Mouse (Mus musculus) splenic B cell, adult 2 months (primary cell): ENCODE measurements around the gene BC004004.
A peak's percentile ranks its signal among the peaks of the same experiment; 100 is the strongest.
"Not testable (repeated sequence)": the region's sequence is repeated elsewhere in the genome, so short reads cannot be mapped to it uniquely, and the experiment has no call there.

Experiments used
- DNase-seq: peaks from one replicate; pipeline ENCODE4 v3.0.0-alpha.2; 2011; ENCODE audit warnings: low read depth, low spot score
- H3K27me3 ChIP-seq: 2 replicates; pipeline ENCODE4 v1.6.1; 2012; ENCODE audit warnings: mild to moderate bottlenecking, low read length, moderate library complexity, mixed read lengths; ENCODE audit not compliant: control insufficient read depth, poor library complexity, insufficient read depth, severe bottlenecking
- H3K36me3 ChIP-seq: 2 replicates; pipeline ENCODE4 v1.6.1; 2012; ENCODE audit warnings: mild to moderate bottlenecking, low read length, moderate library complexity, mixed read lengths; ENCODE audit not compliant: control insufficient read depth, poor library complexity, insufficient read depth, severe bottlenecking

BC004004 gene

DNA sequence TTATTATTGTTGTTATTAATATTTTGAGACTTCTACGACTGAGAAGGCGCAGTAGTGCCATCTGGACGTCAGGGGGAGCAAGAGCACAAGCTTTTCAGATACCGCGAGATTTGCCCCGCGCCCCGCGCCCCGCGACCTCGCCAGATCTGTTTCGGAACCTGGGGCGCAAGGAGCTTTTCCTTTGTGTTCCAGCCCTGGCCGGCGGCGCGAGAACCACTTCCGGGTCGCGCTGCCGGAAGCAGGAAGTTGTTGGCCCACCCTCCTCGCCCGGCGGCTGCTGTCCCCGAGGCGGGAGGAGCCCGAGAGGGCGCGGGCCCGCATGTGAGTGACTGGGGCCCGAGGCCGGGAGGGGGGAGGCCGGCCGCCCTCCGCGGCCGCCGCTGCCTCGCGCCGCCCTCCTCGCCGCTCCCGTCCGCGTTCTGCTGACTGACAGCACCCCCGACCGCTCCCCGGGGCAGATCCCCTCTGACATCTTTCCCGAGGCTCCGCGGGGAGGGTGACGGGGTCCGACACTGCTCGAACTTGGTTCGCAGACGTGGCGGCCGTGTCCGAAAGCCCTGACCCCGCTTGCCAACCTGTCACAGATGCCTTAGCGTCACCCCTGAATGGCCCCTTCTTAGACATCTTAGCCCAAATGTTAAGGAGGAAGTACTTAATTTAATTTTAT is at the start of gene BC004004:
Gene BC004004 (plus strand): TSS at position 107 of the 667 bp plus-strand sequence.
- Histone ChIP-seq H3K27me3 (no peaks in the 10 kb centered on the region; the same call in 1 of the 2 replicates), H3K36me3 (no peaks in the 10 kb centered on the region)
- DNase-seq, result peak; percentile 96

DNA sequence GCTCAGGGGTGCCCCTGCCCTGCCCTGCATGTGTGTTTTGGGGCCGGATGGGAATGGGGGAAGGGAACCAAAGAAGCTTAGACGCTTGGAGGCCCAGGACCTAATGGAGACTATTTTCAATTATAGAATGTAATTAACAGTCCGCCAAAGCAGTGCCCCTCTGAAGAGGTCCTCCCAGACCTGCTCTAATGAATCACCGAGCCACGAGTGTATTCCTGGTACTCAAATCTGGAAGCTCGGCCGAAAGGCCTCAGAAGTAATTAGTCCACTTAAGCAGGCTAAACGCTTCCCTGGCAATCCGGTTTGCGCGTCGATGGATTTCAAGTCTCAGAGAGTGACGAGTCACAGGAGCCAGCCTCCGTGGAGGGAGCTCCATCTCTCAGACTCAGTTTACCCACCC is 48.0 kb upstream of the BC004004 start:
- DNase-seq, result no peak
- Histone ChIP-seq H3K27me3 (no peaks in the 10 kb centered on the region), H3K36me3 (no peaks in the 10 kb centered on the region)

DNA sequence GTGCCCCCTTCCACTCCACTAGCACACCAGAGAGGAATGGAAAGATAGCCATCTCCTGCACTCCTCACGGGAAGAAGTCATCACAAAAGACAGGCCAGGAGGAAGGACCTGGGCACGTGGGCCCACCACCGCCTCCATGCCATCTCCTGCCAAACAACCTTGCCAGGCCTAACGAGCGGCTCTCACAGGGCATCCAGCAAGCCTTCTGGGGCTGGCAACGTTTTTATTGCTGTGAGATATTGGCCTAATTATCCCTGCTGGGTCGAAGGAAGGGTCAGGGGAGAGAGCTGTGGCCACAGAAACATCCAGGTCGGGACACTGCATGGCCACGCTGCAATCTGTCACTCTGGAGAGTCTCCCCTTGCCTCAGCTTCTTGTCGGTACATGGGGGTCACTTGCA is 37.5 kb upstream of the BC004004 start:
- no peak for DNase-seq
- H3K36me3 ChIP-seq, result no peaks in the 10 kb centered on the region
- no peaks in the 10 kb centered on the region for H3K27me3 ChIP-seq

DNA sequence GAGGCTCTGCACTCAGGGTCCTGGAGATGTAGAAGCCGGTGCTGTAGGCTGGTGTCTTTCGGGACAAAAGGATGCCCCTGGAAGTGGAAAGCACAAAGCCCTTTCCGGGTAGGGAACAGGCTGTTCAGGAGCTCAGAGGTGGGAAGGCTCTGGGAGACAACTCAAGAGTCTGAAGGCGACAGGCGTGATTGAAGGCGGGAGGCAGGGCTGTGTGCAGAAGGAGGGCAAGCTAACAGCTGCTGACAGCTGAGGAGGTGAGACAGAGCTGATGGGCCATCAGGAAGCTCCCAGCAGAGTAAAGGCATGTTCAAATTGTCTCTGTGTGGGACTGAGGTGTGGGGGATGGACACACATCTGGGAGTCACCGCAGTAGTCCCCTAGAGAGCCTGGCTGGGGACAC is 32.5 kb upstream of the BC004004 start:
- DNase-seq, result no peak
- Histone ChIP-seq H3K36me3 (no peaks in the 10 kb centered on the region), H3K27me3 (no peaks in the 10 kb centered on the region; the same call in 1 of the 2 replicates)

DNA sequence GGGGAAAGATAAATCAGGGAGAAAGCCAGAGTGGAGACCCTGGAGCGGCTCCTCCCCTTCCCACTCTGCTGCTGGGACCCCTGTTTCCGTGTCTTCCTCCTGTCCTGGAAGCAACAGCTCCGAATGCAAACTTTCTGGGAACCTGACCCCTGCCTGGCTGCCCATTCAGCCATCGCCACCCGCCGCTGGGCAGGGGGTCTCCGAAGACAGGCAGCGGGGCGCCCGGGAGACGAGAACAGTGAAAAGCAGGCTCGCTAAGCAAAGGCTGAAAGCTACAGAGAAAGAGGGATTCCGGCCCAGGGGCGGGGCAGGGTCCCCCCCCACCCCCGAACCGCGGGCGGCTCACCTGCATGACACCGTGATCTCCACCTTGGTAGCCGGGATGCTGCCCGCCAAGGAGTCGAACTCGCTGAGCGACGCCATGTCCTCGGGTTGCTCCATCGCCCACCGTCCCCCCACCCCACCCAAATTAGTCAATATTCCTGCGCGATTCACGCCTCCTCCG is 31.3 kb upstream of the BC004004 start:
- DNase-seq, result no peak
- no peaks in the 10 kb centered on the region; the same call in 1 of the 2 replicates for H3K27me3 ChIP-seq
- H3K36me3 ChIP-seq, result no peaks in the 10 kb centered on the region

DNA sequence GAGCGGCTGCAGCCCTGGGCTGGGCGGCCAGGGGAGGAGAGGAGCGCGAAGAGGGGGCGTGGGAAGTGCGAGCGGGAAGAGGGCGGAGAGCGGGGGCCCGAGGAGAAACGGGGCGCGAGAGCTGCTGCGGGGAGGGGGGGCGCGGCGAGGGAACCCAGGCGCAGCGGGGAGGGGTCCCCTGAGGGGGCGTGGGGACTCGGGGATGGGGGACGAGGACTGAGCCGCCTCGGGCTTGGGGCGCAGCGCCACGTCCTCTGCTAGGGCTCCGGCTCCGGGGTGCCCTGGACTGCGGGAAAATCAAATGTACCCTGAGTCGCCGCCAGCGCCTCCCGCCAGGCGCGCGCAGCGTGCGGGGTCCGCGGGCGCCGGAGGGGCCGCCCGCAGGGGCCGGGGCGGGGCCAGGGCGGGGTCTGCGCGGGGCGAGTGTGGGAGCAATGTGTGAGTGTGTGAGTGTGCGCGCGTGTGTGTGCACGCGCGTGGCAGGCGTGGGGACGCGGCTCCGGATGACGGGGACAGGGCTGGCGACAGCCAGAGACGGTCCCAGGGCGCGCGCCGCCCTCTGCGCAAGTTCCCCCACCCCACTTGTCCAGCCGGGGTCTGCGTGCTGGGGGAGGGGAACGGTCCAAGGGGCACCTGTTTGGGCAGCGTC is 30.7 kb upstream of the BC004004 start, which contains the start of gene Cpne5:
Gene Cpne5 (minus strand): TSS at position 396 of the 649 bp plus-strand sequence.
- no peaks in the 10 kb centered on the region for H3K36me3 ChIP-seq
- no peaks in the 10 kb centered on the region; the same call in 1 of the 2 replicates for H3K27me3 ChIP-seq
- DNase-seq, result peak; percentile 19

DNA sequence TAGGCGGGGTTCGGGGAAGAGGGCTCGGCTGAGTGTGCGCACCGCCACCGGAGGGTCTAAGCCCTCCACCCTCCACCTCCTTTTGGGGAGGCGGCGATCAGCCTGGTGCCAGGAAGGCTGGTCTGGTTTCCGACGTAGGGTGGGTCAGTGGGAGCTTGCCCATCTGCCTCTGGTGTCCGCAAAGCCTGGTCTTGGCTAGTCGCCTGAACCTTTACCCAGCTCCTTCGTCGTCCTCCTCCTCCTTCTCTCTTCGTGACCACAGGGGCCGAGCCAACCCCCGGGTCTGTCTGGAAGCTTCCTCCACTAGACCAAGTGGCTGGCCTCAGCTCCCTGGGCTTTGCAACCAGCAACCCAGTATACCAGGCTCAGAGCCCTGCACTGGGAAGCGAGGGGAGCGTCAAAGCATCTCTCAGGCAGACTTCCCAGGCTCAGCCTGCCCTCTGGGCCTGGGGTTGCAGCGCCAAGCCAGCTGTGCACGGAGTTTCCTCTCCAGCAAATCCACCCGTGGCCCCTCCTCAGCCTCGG is 30.1 kb upstream of the BC004004 start:
- no peak for DNase-seq
- H3K36me3 ChIP-seq, result no peaks in the 10 kb centered on the region
- H3K27me3 ChIP-seq, result no peaks in the 10 kb centered on the region; the same call in 1 of the 2 replicates

DNA sequence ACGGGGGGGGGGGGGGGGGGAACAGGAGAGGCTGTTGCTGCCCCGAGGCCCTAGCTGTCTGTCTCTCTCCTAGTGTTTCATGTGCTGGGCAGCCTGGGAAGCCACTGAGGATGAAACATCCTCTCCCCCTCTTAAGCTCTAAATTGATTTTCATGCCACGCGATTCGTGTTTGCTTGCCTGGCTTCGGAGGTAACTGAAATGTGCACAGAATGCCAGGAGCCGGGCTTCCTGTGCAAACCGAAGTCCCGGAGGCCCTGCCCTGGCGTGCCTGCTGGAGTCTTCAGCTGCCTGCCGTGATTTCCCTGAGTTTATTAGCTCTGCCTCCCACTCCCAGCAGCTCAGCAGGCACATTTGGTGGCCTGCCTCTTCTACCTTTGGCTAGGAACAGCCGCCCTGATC is 23.7 kb upstream of the BC004004 start:
- DNase-seq, result no peak
- Histone ChIP-seq H3K36me3 (peaks cover 1% of the 10 kb centered on the region; the same call in 1 of the 2 replicates), H3K27me3 (no peaks in the 10 kb centered on the region)

DNA sequence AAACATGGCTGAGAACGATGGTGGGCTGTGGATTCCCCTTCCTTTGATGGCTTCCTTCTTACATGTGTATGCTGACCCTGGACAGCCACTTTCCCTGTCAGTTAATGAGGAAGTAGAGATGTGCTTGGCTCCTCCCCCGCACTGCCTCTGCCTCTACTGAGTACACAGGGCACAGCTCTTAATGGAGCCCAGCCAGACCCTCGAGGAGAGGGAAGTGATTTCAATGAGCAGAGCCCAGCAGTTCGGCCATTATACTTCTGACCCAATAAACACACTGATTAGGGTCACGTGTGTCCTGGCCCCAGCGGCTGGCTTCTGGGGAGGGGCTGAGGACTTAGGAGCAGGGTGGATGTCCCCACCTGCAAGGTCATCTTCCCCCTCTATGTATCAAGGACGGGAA is 22.9 kb upstream of the BC004004 start:
- DNase-seq, result peak; percentile 41
- Histone ChIP-seq H3K36me3 (peaks cover 1% of the 10 kb centered on the region), H3K27me3 (no peaks in the 10 kb centered on the region)

DNA sequence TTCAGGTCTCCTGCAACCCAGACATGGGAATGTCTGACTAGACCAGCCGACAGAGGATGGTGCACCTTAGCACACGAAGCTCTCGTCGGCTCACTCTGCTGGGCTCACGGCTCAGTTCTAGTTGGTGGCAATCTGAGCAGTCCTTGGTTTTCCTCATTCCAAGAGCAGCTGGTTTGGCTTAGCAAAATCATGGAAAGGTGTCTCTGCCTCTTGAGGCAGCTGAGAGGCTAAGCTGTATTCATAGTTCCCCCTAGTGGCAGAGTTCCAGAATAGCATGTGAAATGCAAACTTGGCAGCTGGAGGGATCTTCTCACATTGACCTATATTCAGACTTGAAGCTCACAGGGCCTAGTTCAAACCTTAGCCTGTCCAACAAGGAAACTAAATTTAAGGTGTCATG is 22.0 kb upstream of the BC004004 start:
- peak; percentile 77 for DNase-seq
- Histone ChIP-seq H3K36me3 (peaks cover 1% of the 10 kb centered on the region), H3K27me3 (no peaks in the 10 kb centered on the region)

DNA sequence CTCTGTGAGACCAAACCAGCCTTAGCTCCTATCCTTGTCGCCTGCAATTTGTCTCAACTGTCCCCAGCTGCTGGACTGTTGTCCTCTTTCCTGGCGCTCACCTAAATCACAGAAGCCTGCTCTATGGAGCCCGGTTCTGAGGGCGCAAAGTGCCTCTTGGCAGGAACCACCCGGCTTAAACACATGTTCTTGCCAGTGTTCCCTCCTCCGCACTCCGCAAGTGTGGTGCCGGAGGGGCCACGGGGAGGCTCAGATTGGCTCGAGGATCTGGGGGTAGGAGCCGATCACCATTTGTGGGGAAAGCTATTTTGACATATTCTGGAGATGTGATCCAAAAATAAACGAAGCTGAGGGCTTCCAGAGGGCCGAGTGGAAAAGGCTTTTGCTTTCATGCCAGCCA is 20.7 kb upstream of the BC004004 start:
- Histone ChIP-seq H3K36me3 (peaks cover 1% of the 10 kb centered on the region), H3K27me3 (no peaks in the 10 kb centered on the region)
- DNase-seq, result no peak

DNA sequence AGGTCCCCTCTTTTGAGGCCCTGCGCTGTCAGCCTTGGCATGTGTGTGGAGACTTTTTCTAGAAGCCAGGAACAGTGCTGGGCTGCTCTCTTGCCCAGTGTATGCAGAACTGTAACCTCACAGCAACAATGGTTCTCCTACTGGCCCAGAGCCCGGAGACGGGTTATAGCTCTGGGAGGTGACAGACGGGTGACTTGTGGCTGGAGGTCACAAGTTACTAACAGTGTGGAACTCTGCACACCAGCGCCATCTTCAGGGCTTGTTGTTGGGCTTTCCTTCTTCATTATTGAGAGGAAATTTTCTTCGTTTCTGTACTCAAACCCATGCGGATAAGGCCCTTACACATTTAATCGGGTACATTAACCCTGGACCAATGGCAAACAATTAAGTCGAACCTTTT is 19.1 kb upstream of the BC004004 start:
- peaks cover 3% of the 10 kb centered on the region for H3K36me3 ChIP-seq
- H3K27me3 ChIP-seq, result no peaks in the 10 kb centered on the region
- DNase-seq, result peak; percentile 64

DNA sequence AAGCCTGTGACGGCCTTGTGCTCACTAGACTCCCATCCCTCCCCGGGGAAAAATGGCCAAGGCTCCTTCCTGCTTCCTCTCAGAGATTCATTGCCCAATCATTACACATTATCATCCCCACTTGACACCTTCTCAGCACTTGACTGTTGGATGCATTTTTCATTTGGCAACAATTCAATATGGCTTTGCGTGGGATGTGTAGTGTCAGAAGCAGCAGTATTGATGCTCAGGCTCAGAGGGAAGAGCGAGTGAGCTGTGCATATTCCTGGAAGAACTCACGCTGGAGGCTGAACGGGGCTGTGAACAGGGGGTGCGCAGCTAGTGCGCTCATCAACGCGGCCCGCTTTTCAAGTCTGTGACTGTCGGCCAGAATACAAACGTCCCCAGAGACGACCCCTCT is 17.6 kb upstream of the BC004004 start:
- not testable (repeated sequence) for DNase-seq, H3K27me3 ChIP-seq, H3K36me3 ChIP-seq

DNA sequence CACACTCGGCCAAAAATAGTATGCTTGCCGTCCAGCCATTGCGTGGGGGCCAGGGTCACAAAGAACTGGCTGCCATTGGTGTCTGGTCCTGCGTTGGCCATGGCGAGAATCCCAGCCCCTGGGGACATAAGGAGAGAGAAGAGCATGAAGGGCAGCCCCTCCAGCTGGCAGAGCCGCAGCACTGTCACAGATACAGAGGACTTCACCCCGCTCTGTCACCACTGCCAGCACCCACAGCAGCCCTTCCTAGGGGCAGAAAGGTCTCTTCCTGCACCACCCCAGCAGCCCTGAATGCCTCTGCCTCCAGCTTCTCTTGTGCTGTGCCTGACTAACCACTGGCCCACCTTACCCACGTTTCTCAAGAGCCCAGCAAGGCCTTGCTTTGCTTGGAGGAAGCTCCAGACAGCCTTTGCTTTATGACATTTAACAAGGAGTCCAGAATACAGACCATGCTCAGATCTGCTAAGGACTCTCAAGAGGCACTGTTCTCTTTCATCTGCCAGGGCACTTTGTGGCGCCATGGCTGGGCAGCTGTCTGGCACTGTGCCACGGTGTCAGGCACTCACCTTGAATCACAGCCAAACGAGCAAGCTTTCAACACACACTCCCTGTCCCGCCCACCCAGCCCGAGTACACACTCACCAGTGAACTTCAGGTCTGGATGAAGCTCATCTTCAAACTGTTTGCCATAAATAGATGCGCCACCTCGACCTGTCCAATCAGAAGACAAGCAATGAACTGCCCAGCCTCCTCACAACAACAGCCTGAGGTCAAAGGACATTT is 16.8 kb upstream of the BC004004 start:
- Histone ChIP-seq H3K27me3 (no peaks in the 10 kb centered on the region), H3K36me3 (peaks cover 3% of the 10 kb centered on the region)
- no peak for DNase-seq
